Comparison of ENCODE assay signal across 8 mouse cellular contexts in the genomic region with DNA sequence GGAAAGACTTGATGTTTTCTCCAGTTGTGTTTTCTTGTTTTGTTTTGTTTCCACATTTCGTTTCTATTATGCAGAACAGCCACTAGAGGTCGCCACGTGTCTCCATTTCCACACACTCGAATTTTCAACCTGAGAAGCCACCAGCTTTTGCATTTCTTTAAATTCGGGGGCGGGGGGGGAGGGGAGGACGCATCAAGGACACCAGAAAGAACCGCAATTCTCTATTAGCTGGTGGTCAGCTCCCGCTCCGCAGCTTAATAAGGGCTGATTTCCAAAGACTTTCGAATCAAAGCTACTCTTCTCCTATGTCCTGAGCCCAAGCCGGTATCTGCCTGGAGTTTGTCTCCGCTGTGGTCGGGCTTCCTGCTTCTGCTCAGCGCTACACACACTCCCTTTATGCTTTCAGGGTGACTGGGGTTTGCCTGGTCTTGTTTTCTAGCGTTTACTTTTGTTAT. TPM values are rescaled to one million over a fixed set of nuclear protein-coding genes. Genes with fewer than 3 reads are reported as not detected.
DNase-seq lines count a peak whose midpoint lies in the region; ATAC-seq and TF ChIP-seq lines count a peak whose summit lies in the region.

No protein-coding gene starts in this region.

- no peaks in the 10 kb centered on the region for H3K9me3 ChIP-seq in embryonic facial prominence, embryonic 12.5 days
- H3K9me3 ChIP-seq in heart, postnatal 0 days (replicated peaks; ENCODE audit: control insufficient read depth, low read length): no peaks in the 10 kb centered on the region
- no peaks in the 10 kb centered on the region for H3K9me3 ChIP-seq in neural tube, embryonic 13.5 days

- peak overlapping the region; percentile 39; the same call in 1 of the 2 replicates for H3K9ac ChIP-seq in embryonic facial prominence, embryonic 12.5 days
- peak overlapping the region; percentile 57 for H3K9ac ChIP-seq in heart, postnatal 0 days (replicated peaks; ENCODE audit: low read depth, low read length)
- peak overlapping the region; percentile 64 for H3K9ac ChIP-seq in neural tube, embryonic 13.5 days

- ATAC-seq in embryonic facial prominence, embryonic 12.5 days (ENCODE audit: insufficient number of reproducible peaks, insufficient read depth, low FRiP score, low TSS enrichment): peak; percentile 23; the same call in 1 of the 2 replicates
- peak; percentile 64 for ATAC-seq in heart, postnatal 0 days (ENCODE audit: insufficient read depth, low read depth)
- peak; percentile 81 for ATAC-seq in neural tube, embryonic 13.5 days (ENCODE audit: low read depth)

- no peaks in the 10 kb centered on the region for H3K27me3 ChIP-seq in embryonic facial prominence, embryonic 12.5 days
- H3K27me3 ChIP-seq in heart, postnatal 0 days (ENCODE audit: control insufficient read depth, insufficient read depth, low read length): no peaks in the 10 kb centered on the region
- H3K27me3 ChIP-seq in neural tube, embryonic 13.5 days: no peaks in the 10 kb centered on the region

- peak; percentile 19 to 46 for DNase-seq in CD8-positive naive resting alpha-beta T cell, adult 2 months (ENCODE audit: low read depth in 2 of 2, low spot score in 2 of 2)
- DNase-seq in adrenal gland, postnatal 36 days: peak; percentile 54 to 57
- peak; percentile 55 for DNase-seq in heart, postnatal 0 days (ENCODE audit: low spot score)
- DNase-seq in kidney, postnatal 4 days: peak; percentile 69 to 75
- peak; percentile 18 to 24 for DNase-seq in lung, adult 18-20 months
- DNase-seq in telencephalon, adult 2 months (ENCODE audit: low read depth, low spot score): peak; percentile 36

- H3K36me3 ChIP-seq in embryonic facial prominence, embryonic 12.5 days: no peaks in the 10 kb centered on the region
- no peaks in the 10 kb centered on the region for H3K36me3 ChIP-seq in heart, postnatal 0 days (replicated peaks; ENCODE audit: control insufficient read depth, insufficient read depth, low read length)
- no peaks in the 10 kb centered on the region for H3K36me3 ChIP-seq in neural tube, embryonic 13.5 days

- H3K4me2 ChIP-seq in embryonic facial prominence, embryonic 12.5 days (replicated peaks): peak overlapping the region; percentile 70
- peak overlapping the region; percentile 75 for H3K4me2 ChIP-seq in heart, postnatal 0 days (ENCODE audit: low read depth, low read length)
- H3K4me2 ChIP-seq in neural tube, embryonic 13.5 days: peak overlapping the region; percentile 63

- 0% methylated on average over 16 of the region's 16 CpGs for WGBS in embryonic facial prominence, embryonic 12.5 days
- under 1% methylated on average over 16 of the region's 16 CpGs for WGBS in heart, postnatal 0 days
- under 1% methylated on average over 16 of the region's 16 CpGs for WGBS in neural tube, embryonic 13.5 days

- H3K4me1 ChIP-seq in embryonic facial prominence, embryonic 12.5 days: no peaks in the 10 kb centered on the region
- no peaks in the 10 kb centered on the region for H3K4me1 ChIP-seq in heart, postnatal 0 days (ENCODE audit: control insufficient read depth, insufficient read depth)
- H3K4me1 ChIP-seq in neural tube, embryonic 13.5 days (replicated peaks): peaks cover 8% of the 10 kb centered on the region

- no peak overlapping the region for H3K27ac ChIP-seq in embryonic facial prominence, embryonic 12.5 days
- no peak overlapping the region for H3K27ac ChIP-seq in heart, postnatal 0 days (ENCODE audit: low read depth)
- H3K27ac ChIP-seq in neural tube, embryonic 13.5 days (replicated peaks): no peak overlapping the region

- TF ChIP-seq CTCF in heart, postnatal 0 days (IDR thresholded peaks at IDR 0.05; ENCODE audit: low read depth): peak; percentile 75

- H3K4me3 ChIP-seq in embryonic facial prominence, embryonic 12.5 days: peak overlapping the region; percentile 50
- peak overlapping the region; percentile 62 for H3K4me3 ChIP-seq in heart, postnatal 0 days (ENCODE audit: low read depth, low read length)
- peak overlapping the region; percentile 49 for H3K4me3 ChIP-seq in neural tube, embryonic 13.5 days

- TF ChIP-seq EP300 in heart, postnatal 0 days (IDR thresholded peaks at IDR 0.05; ENCODE audit: low read depth): no peak

RNA-seq across cellular contexts. Expression of gene Gypa, which starts 0.6 kb away (rescaled TPM):
- under 1 TPM; 0.13 to 0.53 TPM for total RNA-seq in adrenal gland, postnatal 36 days (2021)
- 4.3 and 5.2 TPM in 2 replicates for polyA plus RNA-seq in embryonic facial prominence, embryonic 12.5 days (2016; fragmentation: Nextera tagmentation; extraction: Ambion mirVana)
- total RNA-seq in heart, postnatal 0 days (2014; rRNA removed; ENCODE audit: low replicate concordance): 0.65 and 5.2 TPM in 2 replicates
- polyA plus RNA-seq in heart, postnatal 0 days (2015; fragmentation: Nextera tagmentation; extraction: Ambion mirVana): 1.6 and 3.1 TPM in 2 replicates
- polyA plus RNA-seq in neural tube, embryonic 13.5 days (2015; fragmentation: Nextera tagmentation; extraction: Ambion mirVana): 3.0 and 3.4 TPM in 2 replicates

Comparison
In these comparisons a context has a peak if more than half of its experiments do, and no peak if none do; other contexts are left out.
1. DNase-seq: peak in every context shown above with its lines; median percentile 72 in kidney, postnatal 4 days; 56 in adrenal gland, postnatal 36 days; 55 in heart, postnatal 0 days; 36 in telencephalon, adult 2 months; 32 in CD8-positive naive resting alpha-beta T cell, adult 2 months; 21 in lung, adult 18-20 months.
2. ATAC-seq: peak in every context shown above with its lines; median percentile 81 in neural tube, embryonic 13.5 days; 64 in heart, postnatal 0 days; 23 in embryonic facial prominence, embryonic 12.5 days.